Mouse (Mus musculus) olfactory bulb, adult 2 months (tissue): ENCODE results near the gene Snd1.

Experiments
- CTCF ChIP-seq: fragments of 200-500 bp; IDR thresholded peaks from 2 replicates; pipeline ENCODE4 v1.5.1; 2012; ENCODE audit warnings: low read depth, mild to moderate bottlenecking, low read length, moderate library complexity; ENCODE audit not compliant: insufficient read depth
- POLR2A ChIP-seq: fragments of 200-500 bp; IDR thresholded peaks from 2 replicates; pipeline ENCODE4 v1.6.1; 2012; ENCODE audit warnings: mild to moderate bottlenecking, low read depth, low read length, moderate library complexity; ENCODE audit not compliant: insufficient read depth

GRCm38 (mm10) chr6:28663670-28664069 lies 188.7 kb downstream of the Snd1 start:
- TF ChIP-seq POLR2A (no peak), CTCF (no peak)
